Comparison of ENCODE assay signal across 13 mouse cellular contexts in genomic region chr11:5055945-5056938, GRCm38 (mm10). TPM values are rescaled to one million over a fixed set of nuclear protein-coding genes. Genes with fewer than 3 reads are reported as not detected.
DNase-seq lines count a peak whose midpoint lies in the region; ATAC-seq and TF ChIP-seq lines count a peak whose summit lies in the region.
"Had no signal": no experiment of that assay in that cellular context is flagged by ENCODE, and none has a peak within 500 bp of the region (broad histone marks: within the 10 kb centered on the region; RNA-seq: fewer than 3 reads in every experiment).

No protein-coding gene starts in this region.

- TF ChIP-seq POLR2A in limb, embryonic 14.5 days (IDR thresholded peaks at IDR 0.05; ENCODE audit: borderline replicate concordance, extremely low read depth, insufficient read depth, insufficient read length): no peak

- no peak overlapping the region; the same call in 1 of the 2 replicates for H3K27ac ChIP-seq in hindbrain, embryonic 10.5 days
- H3K27ac ChIP-seq in hindbrain, embryonic 12.5 days: no peak overlapping the region
- no peak overlapping the region for H3K27ac ChIP-seq in midbrain, embryonic 11.5 days (ENCODE audit: low read depth, low read length)
- H3K27ac ChIP-seq in midbrain, embryonic 16.5 days (ENCODE audit: low read length): no peak overlapping the region
- no peak overlapping the region; the same call in 1 of the 2 replicates for H3K27ac ChIP-seq in limb, embryonic 14.5 days (replicated peaks; ENCODE audit: low read depth, low read length)
- H3K27ac ChIP-seq: heart, adult 2 months; hindbrain, embryonic 15.5 days; limb, embryonic 12.5 days had no signal

- H3K36me3 ChIP-seq in hindbrain, embryonic 10.5 days: no peaks in the 10 kb centered on the region
- H3K36me3 ChIP-seq in hindbrain, embryonic 12.5 days: no peaks in the 10 kb centered on the region
- no peaks in the 10 kb centered on the region for H3K36me3 ChIP-seq in midbrain, embryonic 11.5 days (ENCODE audit: control insufficient read depth, insufficient read depth, low read length)
- H3K36me3 ChIP-seq in midbrain, embryonic 16.5 days (ENCODE audit: control insufficient read depth, insufficient read depth, low read length): no peaks in the 10 kb centered on the region
- H3K36me3 ChIP-seq in G1E (replicated peaks): peaks cover 23% of the 10 kb centered on the region
- H3K36me3 ChIP-seq in limb, embryonic 14.5 days (ENCODE audit: control insufficient read depth, insufficient read depth, low read length): peaks cover 10% of the 10 kb centered on the region
- H3K36me3 ChIP-seq: hindbrain, embryonic 15.5 days had no signal

- 0 out of 2 replicates have a peak overlapping the region, but pooled peaks have one; percentile 18 for H3K4me3 ChIP-seq in hindbrain, embryonic 10.5 days
- H3K4me3 ChIP-seq in hindbrain, embryonic 12.5 days: no peak overlapping the region
- no peak overlapping the region for H3K4me3 ChIP-seq in midbrain, embryonic 11.5 days (ENCODE audit: low read depth, low read length)
- H3K4me3 ChIP-seq in midbrain, embryonic 16.5 days (ENCODE audit: low read depth, low read length): no peak overlapping the region
- H3K4me3 ChIP-seq in G1E (ENCODE audit: low read depth, low read length): peak overlapping the region; percentile 36; the same call in 1 of the 2 replicates
- H3K4me3 ChIP-seq in limb, embryonic 14.5 days (replicated peaks; ENCODE audit: low read length): no peak overlapping the region
- H3K4me3 ChIP-seq: heart, adult 2 months; hindbrain, embryonic 15.5 days; limb, embryonic 12.5 days had no signal

- H3K9me3 ChIP-seq in hindbrain, embryonic 10.5 days: no peaks in the 10 kb centered on the region
- H3K9me3 ChIP-seq in hindbrain, embryonic 12.5 days (replicated peaks): no peaks in the 10 kb centered on the region
- H3K9me3 ChIP-seq in midbrain, embryonic 11.5 days (ENCODE audit: control insufficient read depth, low read length): no peaks in the 10 kb centered on the region; the same call in 1 of the 2 replicates
- H3K9me3 ChIP-seq in midbrain, embryonic 16.5 days (replicated peaks; ENCODE audit: control insufficient read depth, low read length, poor library complexity, severe bottlenecking): no peaks in the 10 kb centered on the region
- peaks cover 8% of the 10 kb centered on the region for H3K9me3 ChIP-seq in G1E (replicated peaks)
- no peaks in the 10 kb centered on the region for H3K9me3 ChIP-seq in limb, embryonic 14.5 days (ENCODE audit: control insufficient read depth, low read length)
- H3K9me3 ChIP-seq: hindbrain, embryonic 15.5 days; limb, embryonic 12.5 days had no signal

- TF ChIP-seq CTCF in G1E (IDR thresholded peaks at IDR 0.05; ENCODE audit: low read depth, low read length): no peak

- no peak overlapping the region for H3K4me2 ChIP-seq in hindbrain, embryonic 12.5 days (replicated peaks)
- no peak overlapping the region for H3K4me2 ChIP-seq in midbrain, embryonic 11.5 days
- no peak overlapping the region for H3K4me2 ChIP-seq in midbrain, embryonic 16.5 days (ENCODE audit: low read length)
- H3K4me2 ChIP-seq in limb, embryonic 14.5 days (replicated peaks; ENCODE audit: low read depth, low read length, severe bottlenecking): no peak overlapping the region
- H3K4me2 ChIP-seq: hindbrain, embryonic 15.5 days; limb, embryonic 12.5 days had no signal

- H3K4me1 ChIP-seq in hindbrain, embryonic 10.5 days (replicated peaks): peaks cover 53% of the 10 kb centered on the region
- peaks cover 41% of the 10 kb centered on the region for H3K4me1 ChIP-seq in hindbrain, embryonic 12.5 days
- peaks cover 29% of the 10 kb centered on the region for H3K4me1 ChIP-seq in midbrain, embryonic 11.5 days (ENCODE audit: control insufficient read depth, insufficient read depth, low read length)
- H3K4me1 ChIP-seq in midbrain, embryonic 16.5 days (ENCODE audit: control insufficient read depth, insufficient read depth, low read length): peaks cover 19% of the 10 kb centered on the region
- H3K4me1 ChIP-seq in G1E (ENCODE audit: insufficient read depth, low read depth, low read length): peaks cover 55% of the 10 kb centered on the region
- peaks cover 23% of the 10 kb centered on the region for H3K4me1 ChIP-seq in limb, embryonic 14.5 days (ENCODE audit: control insufficient read depth, insufficient read depth, low read length)

- ATAC-seq in hindbrain, embryonic 12.5 days (ENCODE audit: low FRiP score): no peak
- no peak for ATAC-seq in midbrain, embryonic 11.5 days (ENCODE audit: low FRiP score)
- ATAC-seq in midbrain, embryonic 16.5 days: no peak
- no peak for ATAC-seq in G1E (ENCODE audit: extremely low read depth, insufficient number of reproducible peaks, low FRiP score, poor library complexity, severe bottlenecking)
- no peak for ATAC-seq in limb, embryonic 14.5 days (ENCODE audit: low FRiP score, low read depth)
- ATAC-seq: lung, postnatal 0 days had no signal

- peaks cover 66% of the 10 kb centered on the region for H3K27me3 ChIP-seq in hindbrain, embryonic 10.5 days (ENCODE audit: insufficient read depth, poor library complexity, severe bottlenecking)
- H3K27me3 ChIP-seq in hindbrain, embryonic 12.5 days: peaks cover 66% of the 10 kb centered on the region
- peaks cover 53% of the 10 kb centered on the region for H3K27me3 ChIP-seq in midbrain, embryonic 11.5 days (ENCODE audit: control insufficient read depth, insufficient read depth, low read length)
- peaks cover 38% of the 10 kb centered on the region for H3K27me3 ChIP-seq in midbrain, embryonic 16.5 days (ENCODE audit: control insufficient read depth, insufficient read depth, low read depth, low read length)
- H3K27me3 ChIP-seq in G1E (ENCODE audit: insufficient read depth, low read length): peaks cover 48% of the 10 kb centered on the region
- H3K27me3 ChIP-seq in limb, embryonic 14.5 days (ENCODE audit: control insufficient read depth, insufficient read depth, low read length): peaks cover 56% of the 10 kb centered on the region

- DNase-seq in hindbrain, embryonic 10.5 days (ENCODE audit: low spot score): peak; percentile 40
- peak; percentile 94 for DNase-seq in midbrain, embryonic 11.5 days (ENCODE audit: low spot score, missing footprints)
- DNase-seq in G1E (ENCODE audit: low spot score): no peak
- DNase-seq in limb, embryonic 14.5 days (ENCODE audit: low spot score): no peak
- no peak for DNase-seq in urinary bladder, postnatal 25 days (ENCODE audit: low spot score)
- DNase-seq: cerebellum, postnatal 14 days; heart, adult 2 months; thymus, postnatal 4 days had no signal

- no peak overlapping the region for H3K9ac ChIP-seq in hindbrain, embryonic 12.5 days
- H3K9ac ChIP-seq in midbrain, embryonic 11.5 days (ENCODE audit: low read length): peak overlapping the region; percentile 21; the same call in 1 of the 2 replicates
- no peak overlapping the region; the same call in 1 of the 2 replicates for H3K9ac ChIP-seq in midbrain, embryonic 16.5 days (ENCODE audit: low read depth, low read length)
- H3K9ac ChIP-seq in limb, embryonic 14.5 days (ENCODE audit: low read depth, low read length, severe bottlenecking): 0 out of 2 replicates have a peak overlapping the region, but pooled peaks have one; percentile 16
- H3K9ac ChIP-seq: hindbrain, embryonic 15.5 days; limb, embryonic 12.5 days had no signal

- WGBS in hindbrain, embryonic 10.5 days: 30% methylated on average over 23 of the region's 23 CpGs
- WGBS in hindbrain, embryonic 12.5 days: 28% methylated on average over 23 of the region's 23 CpGs
- WGBS in midbrain, embryonic 11.5 days: 16% methylated on average over 23 of the region's 23 CpGs
- WGBS in midbrain, embryonic 16.5 days: 19% methylated on average over 23 of the region's 23 CpGs
- WGBS in limb, embryonic 14.5 days: 29% methylated on average over 21 of the region's 23 CpGs

RNA-seq across cellular contexts. Expression of gene Rasl10a, which starts 1.7 kb away (rescaled TPM):
- 0.44 and 0.84 TPM in 2 replicates for polyA plus RNA-seq in hindbrain, embryonic 10.5 days (2016; fragmentation: Nextera tagmentation; extraction: Ambion mirVana)
- polyA plus RNA-seq in hindbrain, embryonic 12.5 days (2016; fragmentation: Nextera tagmentation; extraction: Ambion mirVana): 0.96 and 1.6 TPM in 2 replicates
- polyA plus RNA-seq in midbrain, embryonic 11.5 days (2014; fragmentation: Nextera tagmentation; extraction: Ambion mirVana): 0.19 and 0.37 TPM in 2 replicates
- 1.1 and 1.2 TPM in 2 replicates for polyA plus RNA-seq in midbrain, embryonic 16.5 days (2015; fragmentation: Nextera tagmentation; extraction: Ambion mirVana)
- total RNA-seq in G1E (2014; fragmentation: Nextera tagmentation): not detected in 2 replicates
- 0.55 TPM in 1 of 2 replicates, not detected in the other for total RNA-seq in G1E (2017)
- polyA plus RNA-seq in G1E (2012): 0.37 and 0.47 TPM in 2 replicates
- polyA plus RNA-seq in limb, embryonic 14.5 days (2012; rRNA removed): 8.6 and 11.2 TPM in 2 replicates
- polyA plus RNA-seq in limb, embryonic 14.5 days (2014; fragmentation: Nextera tagmentation; extraction: Ambion mirVana): 5.9 and 6.6 TPM in 2 replicates

RNA-seq across cellular contexts. Expression of gene Gas2l1, which starts 8.9 kb away (rescaled TPM):
- polyA plus RNA-seq in hindbrain, embryonic 10.5 days (2016; fragmentation: Nextera tagmentation; extraction: Ambion mirVana): 25.5 and 34.9 TPM in 2 replicates
- 39.4 and 41.0 TPM in 2 replicates for polyA plus RNA-seq in hindbrain, embryonic 12.5 days (2016; fragmentation: Nextera tagmentation; extraction: Ambion mirVana)
- 19.4 and 23.1 TPM in 2 replicates for polyA plus RNA-seq in midbrain, embryonic 11.5 days (2014; fragmentation: Nextera tagmentation; extraction: Ambion mirVana)
- polyA plus RNA-seq in midbrain, embryonic 16.5 days (2015; fragmentation: Nextera tagmentation; extraction: Ambion mirVana): 19.5 and 20.6 TPM in 2 replicates
- total RNA-seq in G1E (2014; fragmentation: Nextera tagmentation) (29.4 and 32.1 TPM in 2 replicates), G1E (2017) (18.2 and 22.1 TPM in 2 replicates)
- polyA plus RNA-seq in G1E (2012): 103 and 113 TPM in 2 replicates
- 41.4 and 54.1 TPM in 2 replicates for polyA plus RNA-seq in limb, embryonic 14.5 days (2012; rRNA removed)
- polyA plus RNA-seq in limb, embryonic 14.5 days (2014; fragmentation: Nextera tagmentation; extraction: Ambion mirVana): 38.0 and 43.9 TPM in 2 replicates

RNA-seq across cellular contexts. Expression of gene Rhbdd3, which starts 42.5 kb away (rescaled TPM):
- 29.1 and 29.3 TPM in 2 replicates for polyA plus RNA-seq in hindbrain, embryonic 10.5 days (2016; fragmentation: Nextera tagmentation; extraction: Ambion mirVana)
- 27.0 and 28.9 TPM in 2 replicates for polyA plus RNA-seq in hindbrain, embryonic 12.5 days (2016; fragmentation: Nextera tagmentation; extraction: Ambion mirVana)
- 20.4 and 21.3 TPM in 2 replicates for polyA plus RNA-seq in midbrain, embryonic 11.5 days (2014; fragmentation: Nextera tagmentation; extraction: Ambion mirVana)
- 46.9 and 48.8 TPM in 2 replicates for polyA plus RNA-seq in midbrain, embryonic 16.5 days (2015; fragmentation: Nextera tagmentation; extraction: Ambion mirVana)
- total RNA-seq in G1E (2014; fragmentation: Nextera tagmentation) (9.7 and 10.9 TPM in 2 replicates), G1E (2017) (19.4 and 21.1 TPM in 2 replicates)
- 37.2 and 42.8 TPM in 2 replicates for polyA plus RNA-seq in G1E (2012)
- polyA plus RNA-seq in limb, embryonic 14.5 days (2012; rRNA removed): 48.1 and 63.9 TPM in 2 replicates
- 24.6 and 27.4 TPM in 2 replicates for polyA plus RNA-seq in limb, embryonic 14.5 days (2014; fragmentation: Nextera tagmentation; extraction: Ambion mirVana)

RNA-seq across cellular contexts. Expression of gene Ewsr1, which starts 42.8 kb away (rescaled TPM):
- 877 and 924 TPM in 2 replicates for polyA plus RNA-seq in hindbrain, embryonic 10.5 days (2016; fragmentation: Nextera tagmentation; extraction: Ambion mirVana)
- polyA plus RNA-seq in hindbrain, embryonic 12.5 days (2016; fragmentation: Nextera tagmentation; extraction: Ambion mirVana): 823 and 828 TPM in 2 replicates
- polyA plus RNA-seq in midbrain, embryonic 11.5 days (2014; fragmentation: Nextera tagmentation; extraction: Ambion mirVana): 419 and 422 TPM in 2 replicates
- polyA plus RNA-seq in midbrain, embryonic 16.5 days (2015; fragmentation: Nextera tagmentation; extraction: Ambion mirVana): 548 and 592 TPM in 2 replicates
- 454 and 476 TPM in 2 replicates for total RNA-seq in G1E (2014; fragmentation: Nextera tagmentation)
- 527 and 560 TPM in 2 replicates for total RNA-seq in G1E (2017)
- polyA plus RNA-seq in G1E (2012): 1,012 and 1,154 TPM in 2 replicates
- 828 and 880 TPM in 2 replicates for polyA plus RNA-seq in limb, embryonic 14.5 days (2012; rRNA removed)
- 357 and 409 TPM in 2 replicates for polyA plus RNA-seq in limb, embryonic 14.5 days (2014; fragmentation: Nextera tagmentation; extraction: Ambion mirVana)

Comparison
In these comparisons a context has a peak if more than half of its experiments do, and no peak if none do; other contexts are left out.
1. H3K4me3 ChIP-seq: peak in hindbrain, embryonic 10.5 days (single experiment) and G1E (single experiment); none in hindbrain, embryonic 12.5 days (single experiment), midbrain, embryonic 11.5 days (single experiment), midbrain, embryonic 16.5 days (single experiment) and limb, embryonic 14.5 days (single experiment).
2. H3K9ac ChIP-seq: peak in midbrain, embryonic 11.5 days (single experiment) and limb, embryonic 14.5 days (single experiment); none in hindbrain, embryonic 12.5 days (single experiment) and midbrain, embryonic 16.5 days (single experiment).
3. DNase-seq: peak in hindbrain, embryonic 10.5 days (single experiment) and midbrain, embryonic 11.5 days (single experiment); none in G1E (single experiment), limb, embryonic 14.5 days (single experiment) and urinary bladder, postnatal 25 days (single experiment).